Mouse (Mus musculus) limb, embryonic 14.5 days (tissue): Measurements from ENCODE around the gene Nap1l1. TPM values are rescaled to one million over a fixed set of nuclear protein-coding genes. Genes with fewer than 3 reads are reported as not detected.
A peak's percentile ranks its signal among the peaks of the same experiment; 100 is the strongest.

ENCODE experiments used
- ATAC-seq: fragments of 200-750 bp; cut with Nextera tagmentation; 2 replicates; pipeline ENCODE4 v1.8.0; 2017; ENCODE audit warnings: low read depth, moderate number of reproducible peaks, moderate TSS enrichment; ENCODE audit not compliant: low FRiP score
- DNase-seq: peaks from one replicate; pipeline ENCODE4 v3.0.0-alpha.2; 2015; ENCODE audit warnings: low spot score
- H3K27ac ChIP-seq: fragments of 300-500 bp; sonication (generic); replicated peaks from 2 replicates; pipeline ENCODE4 v1.5.1; 2014; ENCODE audit warnings: low read depth, mild to moderate bottlenecking, low read length, moderate library complexity, mixed read lengths
- H3K27me3 ChIP-seq: fragments of 300-500 bp; sonication (generic); 2 replicates; pipeline ENCODE4 v1.6.1; 2014; ENCODE audit warnings: low read length, mixed read lengths; ENCODE audit not compliant: control insufficient read depth, insufficient read depth
- H3K36me3 ChIP-seq: fragments of 300-500 bp; sonication (generic); 2 replicates; pipeline ENCODE4 v1.6.1; 2014; ENCODE audit warnings: mild to moderate bottlenecking, low read length, moderate library complexity, mixed read lengths; ENCODE audit not compliant: control insufficient read depth, insufficient read depth
- H3K4me1 ChIP-seq: fragments of 300-500 bp; sonication (generic); 2 replicates; pipeline ENCODE4 v1.6.1; 2014; ENCODE audit warnings: antibody characterized with exemption, low read length, mixed read lengths; ENCODE audit not compliant: control insufficient read depth, insufficient read depth
- H3K4me2 ChIP-seq: fragments of 300-500 bp; sonication (generic); replicated peaks from 2 replicates; pipeline ENCODE4 v1.6.1; 2014; ENCODE audit warnings: low read depth, mild to moderate bottlenecking, low read length, moderate library complexity; ENCODE audit not compliant: severe bottlenecking
- H3K4me3 ChIP-seq: fragments of 300-500 bp; sonication (generic); replicated peaks from 2 replicates; pipeline ENCODE4 v1.5.1; 2014; ENCODE audit warnings: low read length
- H3K9ac ChIP-seq: fragments of 300-500 bp; sonication (generic); 2 replicates; pipeline ENCODE4 v1.6.1; 2014; ENCODE audit warnings: mild to moderate bottlenecking, low read depth, low read length, moderate library complexity; ENCODE audit not compliant: severe bottlenecking
- H3K9me3 ChIP-seq: fragments of 300-500 bp; sonication (generic); 2 replicates; pipeline ENCODE4 v1.6.1; 2016; ENCODE audit warnings: low read length; ENCODE audit not compliant: control insufficient read depth
- POLR2A ChIP-seq: fragments of 200-500 bp; IDR thresholded peaks from 2 replicates; pipeline ENCODE4 v1.8.0; 2012; ENCODE audit warnings: inconsistent platforms, mild to moderate bottlenecking, moderate library complexity, borderline replicate concordance; ENCODE audit not compliant: insufficient read depth, insufficient read length; ENCODE audit errors: extremely low read depth
- WGBS: fragments of 180-500 bp; shearing (Covaris S2); extraction: QIAGEN DNeasy Blood & Tissue Kit; methylation state at CpG from one replicate; pipeline ENCODE4 v1.1.7; 2014; 5-methylcytosine and 5-hydroxymethylcytosine counted together
- polyA plus RNA-seq, 2 experiments: library from polyadenylated mRNA; depleted of rRNA in 1 of 2; stranded (reverse) in 1 of 2; unstranded in 1 of 2; fragments of >200 nt; fragmentation: Nextera tagmentation in 1 of 2; extraction: Ambion mirVana in 1 of 2; gene quantifications; 2 replicates each; pipeline versions ENCODE4 v1.2.1 to v1.2.3; 2012 to 2014

Nap1l1 gene
- polyA plus RNA-seq, 2 experiments, result 231 to 334 TPM

DNA sequence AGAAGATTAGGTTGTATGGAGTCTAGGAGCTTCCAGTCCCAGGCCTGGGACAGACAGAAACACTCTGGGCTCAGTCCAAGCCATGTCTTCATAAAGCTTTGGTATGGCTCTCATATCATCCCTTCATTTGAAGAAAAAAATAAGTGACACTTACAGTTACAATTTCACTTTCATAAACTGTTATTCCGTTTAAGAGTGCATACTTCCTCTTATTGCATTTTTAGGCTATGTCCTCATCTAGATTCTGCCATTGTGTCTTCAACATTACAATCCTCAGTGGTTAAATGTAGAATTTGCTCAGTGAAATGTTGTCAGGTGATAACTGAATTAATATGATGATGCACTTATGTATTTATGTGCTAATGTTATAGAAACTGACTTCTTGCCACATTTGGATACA, 8.2 kb upstream of the Nap1l1 start:
- no peak for ATAC-seq
- Histone ChIP-seq H3K4me2 (no peak overlapping the region), H3K27ac (no peak overlapping the region), H3K4me1 (no peaks in the 10 kb centered on the region), H3K9ac (no peak overlapping the region), H3K27me3 (no peaks in the 10 kb centered on the region), H3K9me3 (no peaks in the 10 kb centered on the region), H3K4me3 (no peak overlapping the region), H3K36me3 (no peaks in the 10 kb centered on the region)
- TF ChIP-seq POLR2A, result no peak
- WGBS, result 87% methylated on average over 1 of the region's 1 CpGs
- no peak for DNase-seq

DNA sequence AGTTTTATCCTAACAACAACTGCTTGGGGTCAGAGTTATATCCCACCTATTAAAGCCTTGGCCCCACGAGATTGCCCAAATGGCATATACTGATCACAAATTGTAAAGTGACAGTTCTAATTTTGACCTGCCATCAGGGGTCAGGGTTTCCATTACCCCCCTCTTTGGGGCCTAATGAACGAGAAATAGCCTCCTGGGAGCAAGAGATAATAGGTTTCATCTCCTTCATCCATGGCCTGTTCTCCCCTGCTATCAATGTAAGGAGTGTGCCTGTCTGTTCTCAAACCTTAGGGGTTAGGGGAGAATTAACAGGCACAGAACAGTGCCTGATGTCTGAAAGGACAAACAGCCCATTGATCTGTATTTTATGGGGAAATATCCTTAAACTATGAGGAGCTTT, 7.6 kb upstream of the Nap1l1 start:
- 44% methylated on average over 2 of the region's 2 CpGs for WGBS

DNA sequence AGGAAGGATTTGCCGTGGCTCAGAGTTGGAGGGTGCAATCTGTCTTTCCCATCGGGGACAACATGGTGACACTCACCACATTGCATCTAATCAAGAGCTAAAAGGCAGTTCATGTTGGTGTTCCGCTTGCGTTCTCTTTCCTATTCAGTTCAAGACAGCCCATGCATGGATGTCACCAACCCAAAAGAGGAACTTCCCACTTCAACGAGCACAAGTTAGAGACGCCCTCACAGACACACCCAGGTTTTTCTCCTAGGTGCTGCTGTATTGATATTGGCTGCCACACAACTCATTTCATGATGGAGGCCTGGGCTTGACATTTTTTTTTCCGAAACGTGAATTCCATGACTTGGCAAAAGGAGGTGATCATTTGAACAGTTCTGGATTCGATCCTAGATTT, 1.9 kb upstream of the Nap1l1 start:
- Histone ChIP-seq H3K9me3 (no peaks in the 10 kb centered on the region), H3K9ac (no peak overlapping the region), H3K4me1 (peaks cover 6% of the 10 kb centered on the region), H3K4me2 (no peak overlapping the region), H3K27me3 (no peaks in the 10 kb centered on the region), H3K4me3 (no peak overlapping the region), H3K36me3 (no peaks in the 10 kb centered on the region), H3K27ac (no peak overlapping the region)
- WGBS, result 90% methylated on average over 9 of the region's 9 CpGs
- no peak for TF ChIP-seq POLR2A
- no peak for ATAC-seq
- DNase-seq, result no peak

More for the DNA sequence above, 7.6 kb upstream of the Nap1l1 start:
- no peak overlapping the region for H3K27ac ChIP-seq
- TF ChIP-seq POLR2A, result no peak
- DNase-seq, result no peak
- ATAC-seq, result no peak
- no peaks in the 10 kb centered on the region for H3K4me1 ChIP-seq
- no peak overlapping the region for H3K4me3 ChIP-seq
- no peaks in the 10 kb centered on the region for H3K27me3 ChIP-seq
- no peaks in the 10 kb centered on the region for H3K36me3 ChIP-seq
- H3K9me3 ChIP-seq, result no peaks in the 10 kb centered on the region
- H3K9ac ChIP-seq, result no peak overlapping the region
- no peak overlapping the region for H3K4me2 ChIP-seq

DNA sequence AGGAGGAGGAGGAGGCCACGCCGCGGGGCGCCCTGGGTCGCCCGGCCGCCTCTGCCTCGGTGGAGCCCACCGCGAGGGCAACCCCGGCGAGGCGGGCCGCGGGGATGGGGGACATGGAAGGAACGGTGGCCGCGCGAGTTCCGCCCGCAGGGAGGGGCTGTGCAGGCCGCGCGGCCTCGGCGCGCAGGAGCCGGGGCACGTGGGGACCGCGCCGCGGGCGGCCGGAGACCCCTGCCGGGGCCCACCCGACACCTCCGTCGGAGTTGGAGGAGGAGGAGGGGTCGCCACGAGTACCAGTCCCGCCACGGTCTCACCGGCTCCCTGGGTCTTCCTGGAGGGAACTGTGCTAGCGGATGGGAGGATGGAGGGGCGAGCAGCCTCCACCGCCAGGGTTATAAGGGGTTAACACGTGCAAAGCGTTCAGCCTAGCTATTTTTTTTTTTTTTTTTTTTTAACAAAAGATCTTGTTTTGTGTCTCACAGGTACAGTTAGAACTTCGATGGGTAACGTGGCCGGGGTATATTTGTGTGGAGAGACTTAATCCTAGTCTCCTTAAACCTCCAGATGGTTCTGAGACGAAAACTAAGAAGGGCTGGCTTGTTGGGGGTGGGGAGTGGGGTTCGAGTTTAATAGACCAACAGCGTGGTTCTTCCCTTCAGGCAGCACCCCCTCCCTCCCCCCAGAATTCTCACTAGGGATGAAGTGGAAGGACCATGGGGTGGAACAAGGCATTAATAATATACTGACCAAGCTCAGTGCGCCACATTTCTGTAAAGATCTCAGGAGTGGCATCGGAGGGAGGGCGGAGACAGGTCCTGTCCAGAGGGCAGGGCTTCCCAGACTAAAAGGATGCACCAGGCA, 718 bp downstream of the Nap1l1 start:
- Histone ChIP-seq H3K4me3 (peak overlapping the region; percentile 94), H3K9me3 (no peaks in the 10 kb centered on the region), H3K4me1 (peaks cover 12% of the 10 kb centered on the region), H3K36me3 (no peaks in the 10 kb centered on the region), H3K9ac (peak overlapping the region; percentile 98), H3K27me3 (no peaks in the 10 kb centered on the region), H3K4me2 (peak overlapping the region; percentile 60), H3K27ac (peak overlapping the region; percentile 94)
- no peak for TF ChIP-seq POLR2A
- peak; percentile 55 for DNase-seq
- peak; percentile 67 for ATAC-seq
- 6% methylated on average over 29 of the region's 58 CpGs for WGBS

DNA sequence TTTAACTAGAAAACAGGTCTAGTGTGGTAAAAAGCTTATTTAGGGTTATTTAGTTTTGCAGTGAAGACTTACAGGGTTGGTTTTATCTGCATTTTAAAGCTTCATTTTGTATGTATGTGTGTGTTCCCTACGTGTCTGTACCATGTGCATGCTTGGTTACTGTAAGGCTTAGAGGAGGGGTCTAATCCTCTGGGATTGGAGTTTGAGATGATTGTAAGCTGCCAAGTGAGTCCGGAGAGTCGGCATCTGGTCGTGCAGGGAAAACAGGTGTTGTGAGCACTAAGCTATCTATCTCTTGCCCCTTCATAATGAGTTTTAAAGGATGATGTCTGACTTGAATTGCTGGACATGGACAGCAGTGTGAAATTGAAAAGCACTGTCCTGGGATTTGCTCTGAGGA, 3.3 kb downstream of the Nap1l1 start:
- no peak overlapping the region for H3K4me2 ChIP-seq

More for the DNA sequence above, 3.3 kb downstream of the Nap1l1 start:
- DNase-seq (no peak), ATAC-seq (no peak)
- WGBS, result 38% methylated on average over 4 of the region's 4 CpGs
- TF ChIP-seq POLR2A, result no peak
- Histone ChIP-seq H3K9ac (no peak overlapping the region), H3K9me3 (no peaks in the 10 kb centered on the region), H3K4me3 (no peak overlapping the region), H3K27me3 (no peaks in the 10 kb centered on the region), H3K36me3 (peaks cover 9% of the 10 kb centered on the region), H3K27ac (no peak overlapping the region), H3K4me1 (peaks cover 17% of the 10 kb centered on the region)
